ENCODE assay signal across 8 mouse cellular contexts in the genomic region with DNA sequence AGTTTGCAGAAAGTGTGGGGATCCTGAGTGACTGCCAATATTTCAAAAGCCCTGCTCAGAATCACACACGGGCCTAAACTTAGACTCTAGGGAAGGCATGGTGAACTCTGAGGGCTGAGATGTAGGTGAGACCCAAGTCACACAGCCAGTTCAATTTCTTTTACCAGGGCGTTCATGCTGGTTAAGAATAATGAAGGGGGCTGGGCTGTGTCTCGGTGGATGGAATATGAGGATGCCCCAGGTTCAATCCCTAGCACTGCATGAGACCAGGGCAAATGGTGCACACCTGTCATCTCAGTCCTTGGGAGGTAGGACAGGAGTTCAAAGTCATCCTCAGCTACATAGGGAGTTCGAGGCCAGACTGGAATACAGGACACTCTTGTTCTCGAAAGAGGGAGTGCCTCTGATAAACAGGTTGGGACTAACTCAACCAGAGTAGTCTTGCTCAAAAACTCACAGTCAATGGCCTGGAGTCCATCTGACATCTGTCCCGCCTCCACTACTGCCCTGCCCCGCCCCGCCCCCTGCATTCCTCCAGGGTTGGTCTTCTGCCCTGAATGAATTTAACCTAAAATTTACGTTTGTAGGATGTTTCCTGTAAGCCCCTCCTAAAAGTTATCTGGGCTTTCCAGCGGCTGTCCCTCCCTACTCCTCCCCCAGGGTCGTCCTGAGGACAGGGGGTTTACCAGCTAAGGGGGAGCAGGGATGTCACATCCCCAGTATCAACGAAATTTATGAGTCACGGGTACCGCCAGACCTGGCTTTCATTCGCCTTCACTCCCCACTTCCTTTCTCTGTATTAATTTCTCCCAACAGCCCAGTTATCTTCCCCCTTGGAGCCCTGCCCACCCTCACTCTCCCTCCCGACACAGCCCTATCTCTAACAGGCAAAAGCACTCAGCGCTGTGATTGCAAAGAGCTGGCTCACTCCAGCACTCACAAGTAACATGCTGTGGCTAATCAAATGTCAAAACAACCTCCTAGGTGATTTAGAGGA. TPM values are rescaled to one million over a fixed set of nuclear protein-coding genes. Genes with fewer than 3 reads are reported as not detected.
DNase-seq lines count a peak whose midpoint lies in the region; ATAC-seq and TF ChIP-seq lines count a peak whose summit lies in the region.

No protein-coding gene starts in this region.

- peak; percentile 58 for DNase-seq in midbrain, embryonic 14.5 days
- peak; percentile 83 to 89 for DNase-seq in heart, adult 9 months (ENCODE audit: low spot score in 2 of 2)
- peak; percentile 60 for DNase-seq in limb, embryonic 14.5 days (ENCODE audit: low spot score)
- no peak for DNase-seq in right cerebral cortex, adult 2 months (ENCODE audit: low spot score in 2 of 2)
- no peak for DNase-seq in right cerebral cortex, postnatal 10 days (ENCODE audit: low spot score in 2 of 2)
- DNase-seq in forebrain, embryonic 10.5 days (ENCODE audit: extremely low spot score, low spot score) = no peak

- ATAC-seq in midbrain, embryonic 14.5 days (ENCODE audit: low FRiP score, low TSS enrichment) = no peak
- ATAC-seq in midbrain, embryonic 13.5 days = no peak
- no peak for ATAC-seq in limb, embryonic 14.5 days (ENCODE audit: low FRiP score, low read depth)
- peak; percentile 61; the same call in 1 of the 2 replicates for ATAC-seq in stomach, embryonic 15.5 days (ENCODE audit: insufficient read depth, low FRiP score, low read depth)

- no peak overlapping the region for H3K9ac ChIP-seq in midbrain, embryonic 14.5 days (replicated peaks; ENCODE audit: low read length)
- H3K9ac ChIP-seq in midbrain, embryonic 13.5 days (replicated peaks) = no peak overlapping the region
- H3K9ac ChIP-seq in limb, embryonic 14.5 days (ENCODE audit: low read depth, low read length, severe bottlenecking) = no peak overlapping the region
- no peak overlapping the region for H3K9ac ChIP-seq in stomach, embryonic 15.5 days

- no peak overlapping the region for H3K4me3 ChIP-seq in midbrain, embryonic 14.5 days (replicated peaks; ENCODE audit: low read depth, low read length)
- no peak overlapping the region for H3K4me3 ChIP-seq in midbrain, embryonic 13.5 days (replicated peaks)
- no peak overlapping the region for H3K4me3 ChIP-seq in limb, embryonic 14.5 days (replicated peaks; ENCODE audit: low read length)
- H3K4me3 ChIP-seq in stomach, embryonic 15.5 days (replicated peaks) = no peak overlapping the region
- H3K4me3 ChIP-seq in forebrain, embryonic 10.5 days = no peak overlapping the region

- no peaks in the 10 kb centered on the region for H3K36me3 ChIP-seq in midbrain, embryonic 14.5 days (ENCODE audit: control insufficient read depth, insufficient read depth, low read length)
- H3K36me3 ChIP-seq in midbrain, embryonic 13.5 days = no peaks in the 10 kb centered on the region
- H3K36me3 ChIP-seq in limb, embryonic 14.5 days (ENCODE audit: control insufficient read depth, insufficient read depth, low read length) = no peaks in the 10 kb centered on the region
- no peaks in the 10 kb centered on the region for H3K36me3 ChIP-seq in stomach, embryonic 15.5 days
- no peaks in the 10 kb centered on the region for H3K36me3 ChIP-seq in forebrain, embryonic 10.5 days (replicated peaks)

- peaks cover 11% of the 10 kb centered on the region; the same call in 1 of the 2 replicates for H3K27me3 ChIP-seq in midbrain, embryonic 14.5 days (ENCODE audit: control insufficient read depth, insufficient read depth, low read length)
- peaks cover 67% of the 10 kb centered on the region for H3K27me3 ChIP-seq in midbrain, embryonic 13.5 days
- H3K27me3 ChIP-seq in limb, embryonic 14.5 days (ENCODE audit: control insufficient read depth, insufficient read depth, low read length) = 0 out of 2 replicates have a peak, but pooled peaks cover 9% of the 10 kb centered on the region
- H3K27me3 ChIP-seq in stomach, embryonic 15.5 days (replicated peaks) = no peaks in the 10 kb centered on the region
- peaks cover 84% of the 10 kb centered on the region for H3K27me3 ChIP-seq in forebrain, embryonic 10.5 days (ENCODE audit: poor library complexity, severe bottlenecking)

- WGBS in midbrain, embryonic 14.5 days = 40% methylated on average over 17 of the region's 17 CpGs
- 38% methylated on average over 17 of the region's 17 CpGs for WGBS in midbrain, embryonic 13.5 days
- 31% methylated on average over 17 of the region's 17 CpGs for WGBS in limb, embryonic 14.5 days
- WGBS in stomach, embryonic 15.5 days = 22% methylated on average over 17 of the region's 17 CpGs
- 43% methylated on average over 17 of the region's 17 CpGs for WGBS in forebrain, embryonic 10.5 days

- no peak for TF ChIP-seq POLR2A in limb, embryonic 14.5 days (IDR thresholded peaks at IDR 0.05; ENCODE audit: borderline replicate concordance, extremely low read depth, insufficient read depth, insufficient read length)

- no peak overlapping the region for H3K4me2 ChIP-seq in midbrain, embryonic 14.5 days (ENCODE audit: low read length)
- no peak overlapping the region for H3K4me2 ChIP-seq in midbrain, embryonic 13.5 days (replicated peaks)
- no peak overlapping the region for H3K4me2 ChIP-seq in limb, embryonic 14.5 days (replicated peaks; ENCODE audit: low read depth, low read length, severe bottlenecking)
- H3K4me2 ChIP-seq in stomach, embryonic 15.5 days = no peak overlapping the region; the same call in 1 of the 2 replicates

- peaks cover 9% of the 10 kb centered on the region; the same call in 1 of the 2 replicates for H3K4me1 ChIP-seq in midbrain, embryonic 14.5 days (ENCODE audit: control insufficient read depth, insufficient read depth, low read length)
- H3K4me1 ChIP-seq in midbrain, embryonic 13.5 days (replicated peaks) = peaks cover 27% of the 10 kb centered on the region; the same call in 1 of the 2 replicates
- H3K4me1 ChIP-seq in limb, embryonic 14.5 days (ENCODE audit: control insufficient read depth, insufficient read depth, low read length) = peaks cover 33% of the 10 kb centered on the region
- peaks cover 23% of the 10 kb centered on the region; the same call in 1 of the 2 replicates for H3K4me1 ChIP-seq in stomach, embryonic 15.5 days
- peaks cover 53% of the 10 kb centered on the region for H3K4me1 ChIP-seq in forebrain, embryonic 10.5 days

- H3K27ac ChIP-seq in midbrain, embryonic 14.5 days (replicated peaks; ENCODE audit: low read depth, low read length) = no peak overlapping the region
- no peak overlapping the region for H3K27ac ChIP-seq in midbrain, embryonic 13.5 days
- H3K27ac ChIP-seq in limb, embryonic 14.5 days (replicated peaks; ENCODE audit: low read depth, low read length) = no peak overlapping the region
- H3K27ac ChIP-seq in stomach, embryonic 15.5 days = no peak overlapping the region
- no peak overlapping the region; the same call in 1 of the 2 replicates for H3K27ac ChIP-seq in forebrain, embryonic 10.5 days

- H3K9me3 ChIP-seq in midbrain, embryonic 14.5 days (ENCODE audit: control insufficient read depth, low read length) = no peaks in the 10 kb centered on the region
- H3K9me3 ChIP-seq in midbrain, embryonic 13.5 days = no peaks in the 10 kb centered on the region
- no peaks in the 10 kb centered on the region for H3K9me3 ChIP-seq in limb, embryonic 14.5 days (ENCODE audit: control insufficient read depth, low read length)
- H3K9me3 ChIP-seq in stomach, embryonic 15.5 days = no peaks in the 10 kb centered on the region
- H3K9me3 ChIP-seq in forebrain, embryonic 10.5 days = no peaks in the 10 kb centered on the region

RNA-seq across cellular contexts. Expression of a gene that starts 35.3 kb away (rescaled TPM):
- polyA plus RNA-seq in midbrain, embryonic 14.5 days (2014; fragmentation: Nextera tagmentation; extraction: Ambion mirVana) = 36.4 and 43.8 TPM in 2 replicates
- 40.7 and 50.8 TPM in 2 replicates for polyA plus RNA-seq in midbrain, embryonic 13.5 days (2015; fragmentation: Nextera tagmentation; extraction: Ambion mirVana)
- polyA plus RNA-seq in limb, embryonic 14.5 days (2012; rRNA removed) = 113 and 156 TPM in 2 replicates
- 45.1 and 47.3 TPM in 2 replicates for polyA plus RNA-seq in limb, embryonic 14.5 days (2014; fragmentation: Nextera tagmentation; extraction: Ambion mirVana)
- polyA plus RNA-seq in stomach, embryonic 15.5 days (2015; fragmentation: Nextera tagmentation; extraction: Ambion mirVana) = 24.3 and 25.4 TPM in 2 replicates
- 43.4 and 45.6 TPM in 2 replicates for polyA plus RNA-seq in forebrain, embryonic 10.5 days (2016; fragmentation: Nextera tagmentation; extraction: Ambion mirVana)

Comparison
In these comparisons a context has a peak if more than half of its experiments do, and no peak if none do; other contexts are left out.
1. DNase-seq: peak in midbrain, embryonic 14.5 days (single experiment), heart, adult 9 months (2 of 2) and limb, embryonic 14.5 days (single experiment); none in right cerebral cortex, adult 2 months (0 of 2), right cerebral cortex, postnatal 10 days (0 of 2) and forebrain, embryonic 10.5 days (single experiment).